Mouse (Mus musculus) midbrain, postnatal 0 days (tissue): ENCODE data around the gene Smtn. TPM values are rescaled to one million over a fixed set of nuclear protein-coding genes. Genes with fewer than 3 reads are reported as not detected.

Source experiments
- ATAC-seq: fragments of 200-750 bp; cut with Nextera tagmentation; 2 replicates; pipeline ENCODE4 v1.8.0; 2017; ENCODE audit warnings: moderate number of reproducible peaks, mild to moderate bottlenecking, moderate TSS enrichment, moderate library complexity; ENCODE audit not compliant: low FRiP score
- DNase-seq: peaks from one replicate; pipeline ENCODE4 v3.0.0-alpha.2; 2015; ENCODE audit warnings: low spot score
- H3K27ac ChIP-seq: fragments of 300-500 bp; sonication (generic); 2 replicates; pipeline ENCODE4 v1.5.1; 2014; ENCODE audit warnings: low read depth, mild to moderate bottlenecking, low read length, mixed read lengths
- H3K27me3 ChIP-seq: fragments of 300-500 bp; sonication (generic); 2 replicates; pipeline ENCODE4 v1.6.1; 2014; ENCODE audit warnings: low read length, control low read depth, mixed read lengths; ENCODE audit not compliant: insufficient read depth
- H3K36me3 ChIP-seq: fragments of 300-500 bp; sonication (generic); 2 replicates; pipeline ENCODE4 v1.6.1; 2014; ENCODE audit warnings: low read length, control low read depth, mixed read lengths; ENCODE audit not compliant: insufficient read depth
- H3K4me1 ChIP-seq: fragments of 300-500 bp; sonication (generic); 2 replicates; pipeline ENCODE4 v1.6.1; 2014; ENCODE audit warnings: mild to moderate bottlenecking, control low read depth, antibody characterized with exemption, low read length, mixed read lengths; ENCODE audit not compliant: insufficient read depth
- H3K4me2 ChIP-seq: fragments of 300-500 bp; sonication (generic); 2 replicates; pipeline ENCODE4 v1.6.1; 2014; ENCODE audit warnings: low read depth, mild to moderate bottlenecking, low read length, mixed read lengths; ENCODE audit not compliant: poor library complexity, severe bottlenecking
- H3K4me3 ChIP-seq: fragments of 300-500 bp; sonication (generic); 2 replicates; pipeline ENCODE4 v1.5.1; 2014; ENCODE audit warnings: low read depth, mild to moderate bottlenecking, low read length, moderate library complexity
- H3K9ac ChIP-seq: fragments of 300-500 bp; sonication (generic); replicated peaks from 2 replicates; pipeline ENCODE4 v1.6.1; 2014; ENCODE audit warnings: mild to moderate bottlenecking, low read length, moderate library complexity, mixed read lengths; ENCODE audit not compliant: poor library complexity, severe bottlenecking
- H3K9me3 ChIP-seq: fragments of 300-500 bp; sonication (generic); 2 replicates; pipeline ENCODE4 v1.6.1; 2016; ENCODE audit warnings: low read length, control low read depth
- CTCF ChIP-seq: IDR thresholded peaks from 2 replicates; pipeline ENCODE4 v1.5.1; 2016; ENCODE audit warnings: antibody characterized with exemption, mild to moderate bottlenecking
- WGBS: fragments of 180-500 bp; shearing (Covaris S2); extraction: QIAGEN DNeasy Blood & Tissue Kit; methylation state at CpG from one replicate; pipeline ENCODE4 v1.1.7; 2014; 5-methylcytosine and 5-hydroxymethylcytosine counted together
- polyA plus RNA-seq: library from polyadenylated mRNA; unstranded; fragments of >200 nt; fragmentation: Nextera tagmentation; extraction: Ambion mirVana; gene quantifications from 2 replicates; pipeline ENCODE4 v1.2.1, GENCODE M21; 2015
- total RNA-seq: library from RNA; depleted of rRNA; stranded (reverse); fragments of >200 nt; gene quantifications from 2 replicates; pipeline ENCODE4 v1.2.3, GENCODE M21; 2014

The Smtn gene
- total and polyA plus RNA-seq, 2 experiments from 2014 or later = 8.1 to 9.9 TPM

- Histone ChIP-seq H3K4me3 (no peak overlapping the region), H3K4me1 (peaks cover 5% of the 10 kb centered on the region; the same call in 1 of the 2 replicates), H3K4me2 (no peak overlapping the region), H3K9me3 (no peaks in the 10 kb centered on the region), H3K9ac (no peak overlapping the region), H3K27me3 (no peaks in the 10 kb centered on the region), H3K27ac (no peak overlapping the region), H3K36me3 (no peaks in the 10 kb centered on the region)
- ATAC-seq (no peak), DNase-seq (no peak)
- TF ChIP-seq CTCF = no peak
- WGBS = 89% methylated on average over 23 of the region's 23 CpGs
Measured at GRCm38 (mm10) chr11:3521339-3522224, 18.8 kb downstream of the Smtn start.

DNA sequence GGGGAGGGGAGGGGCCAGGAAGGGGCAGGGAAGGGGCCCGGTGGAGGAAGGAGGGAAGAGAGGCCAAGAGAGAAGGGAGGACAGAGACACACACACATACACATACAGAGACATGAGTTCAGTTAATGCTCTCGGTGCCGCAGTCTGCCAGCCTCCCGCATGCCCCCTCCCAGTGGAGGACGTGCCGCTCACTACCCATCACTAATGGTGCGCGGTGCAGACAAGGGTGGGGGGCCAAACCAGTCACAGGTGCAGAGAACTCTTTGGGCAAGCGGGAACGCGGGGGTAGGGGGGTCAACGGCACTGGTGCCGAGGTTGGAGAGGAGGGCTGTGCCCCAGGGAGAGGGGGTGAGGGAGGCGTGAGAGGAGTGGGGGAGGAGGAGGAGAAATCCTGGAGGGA, 19.5 kb downstream of the Smtn start:
- 82% methylated on average over 14 of the region's 14 CpGs for WGBS
- no peaks in the 10 kb centered on the region for H3K36me3 ChIP-seq
- no peak overlapping the region for H3K27ac ChIP-seq
- no peaks in the 10 kb centered on the region for H3K9me3 ChIP-seq
- DNase-seq (no peak), ATAC-seq (no peak)
- H3K4me1 ChIP-seq = peaks cover 6% of the 10 kb centered on the region; the same call in 1 of the 2 replicates
- H3K9ac ChIP-seq = no peak overlapping the region
- H3K4me2 ChIP-seq = no peak overlapping the region
- no peaks in the 10 kb centered on the region for H3K27me3 ChIP-seq
- H3K4me3 ChIP-seq = no peak overlapping the region
- TF ChIP-seq CTCF = no peak

- Histone ChIP-seq H3K4me2 (no peak overlapping the region), H3K27me3 (no peaks in the 10 kb centered on the region), H3K9ac (no peak overlapping the region), H3K27ac (no peak overlapping the region), H3K4me1 (peaks cover 10% of the 10 kb centered on the region; the same call in 1 of the 2 replicates), H3K4me3 (no peak overlapping the region), H3K9me3 (no peaks in the 10 kb centered on the region), H3K36me3 (no peaks in the 10 kb centered on the region)
- ATAC-seq (no peak), DNase-seq (no peak)
- TF ChIP-seq CTCF = no peak
- WGBS = 82% methylated on average over 11 of the region's 11 CpGs
Measured at GRCm38 (mm10) chr11:3519756-3520398, 20.5 kb downstream of the Smtn start.

- Histone ChIP-seq H3K9me3 (no peaks in the 10 kb centered on the region), H3K9ac (no peak overlapping the region), H3K4me3 (no peak overlapping the region), H3K27me3 (no peaks in the 10 kb centered on the region), H3K36me3 (no peaks in the 10 kb centered on the region), H3K4me1 (peaks cover 10% of the 10 kb centered on the region; the same call in 1 of the 2 replicates), H3K27ac (no peak overlapping the region), H3K4me2 (no peak overlapping the region)
- ATAC-seq = no peak
- no peak for TF ChIP-seq CTCF
- 78% methylated on average over 4 of the region's 4 CpGs for WGBS
- no peak for DNase-seq
Measured at GRCm38 (mm10) chr11:3519051-3519726, 21.2 kb downstream of the Smtn start.

- ATAC-seq (peak; percentile 5; the same call in 1 of the 2 replicates), DNase-seq (no peak)
- Histone ChIP-seq H3K9me3 (no peaks in the 10 kb centered on the region), H3K9ac (no peak overlapping the region), H3K4me2 (peak overlapping the region; percentile 80), H3K4me1 (peaks cover 10% of the 10 kb centered on the region; the same call in 1 of the 2 replicates), H3K4me3 (peak overlapping the region; percentile 42), H3K27me3 (no peaks in the 10 kb centered on the region), H3K27ac (no peak overlapping the region), H3K36me3 (no peaks in the 10 kb centered on the region)
- TF ChIP-seq CTCF = no peak
- 56% methylated on average over 13 of the region's 13 CpGs for WGBS
Measured at GRCm38 (mm10) chr11:3517846-3518732, 22.3 kb downstream of the Smtn start.
